Mouse (Mus musculus): ENCODE measurements around the gene Eml1.
A peak's percentile ranks its signal among the peaks of the same experiment; 100 is the strongest.

DNA sequence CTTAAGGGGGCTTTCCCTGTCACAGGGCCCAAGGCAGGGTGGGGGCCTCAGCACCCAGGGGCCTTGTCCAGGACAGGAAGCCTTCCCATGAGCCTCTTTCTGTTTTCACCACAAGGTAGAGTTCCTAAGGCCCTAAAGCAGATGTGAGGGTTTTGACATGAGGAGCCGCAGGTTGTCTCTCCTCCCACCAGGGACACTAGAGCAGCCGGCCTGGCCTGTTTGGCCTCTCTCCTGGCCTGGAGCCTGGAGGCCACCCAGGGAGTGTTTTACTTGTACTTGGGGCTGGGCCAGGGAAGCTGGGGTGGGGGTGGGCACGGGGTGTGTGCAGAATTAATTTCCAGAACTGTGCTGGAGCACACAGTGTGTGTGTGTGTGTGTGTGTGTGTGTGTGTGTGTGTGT, 5.4 kb upstream of the Eml1 start:
- TF ChIP-seq CTCF (IDR thresholded peaks at IDR 0.05; ENCODE audit: low read depth) = peak; percentile 38; the same call in 1 of the 2 replicates
- TF ChIP-seq EP300 (IDR thresholded peaks at IDR 0.05; ENCODE audit: low read depth) = no peak

All from heart, postnatal 0 days (tissue).